Mouse (Mus musculus) midbrain, embryonic 15.5 days (tissue): Measurements from ENCODE around the gene Hist1h2ao. TPM values are rescaled to one million over a fixed set of nuclear protein-coding genes. Genes with fewer than 3 reads are reported as not detected.
"Not testable (repeated sequence)": the region's sequence is repeated elsewhere in the genome, so short reads cannot be mapped to it uniquely, and the experiment has no call there.

Experiments
- ATAC-seq: fragments of 200-750 bp; cut with Nextera tagmentation; replicated peaks from 2 replicates; pipeline ENCODE4 v1.8.0; 2017; ENCODE audit warnings: moderate TSS enrichment
- H3K27ac ChIP-seq: fragments of 300-500 bp; sonication (generic); 2 replicates; pipeline ENCODE4 v1.5.1; 2015; ENCODE audit warnings: mild to moderate bottlenecking, inconsistent platforms
- H3K27me3 ChIP-seq: fragments of 300-500 bp; sonication (generic); replicated peaks from 2 replicates; pipeline ENCODE4 v1.6.1; 2015; ENCODE audit warnings: inconsistent platforms
- H3K36me3 ChIP-seq: fragments of 300-500 bp; sonication (generic); replicated peaks from 2 replicates; pipeline ENCODE4 v1.6.1; 2015; ENCODE audit warnings: inconsistent platforms
- H3K4me1 ChIP-seq: fragments of 300-500 bp; sonication (generic); 2 replicates; pipeline ENCODE4 v1.6.1; 2015; ENCODE audit warnings: inconsistent platforms
- H3K4me2 ChIP-seq: fragments of 300-500 bp; sonication (generic); 2 replicates; pipeline ENCODE4 v1.6.1; 2015; ENCODE audit warnings: inconsistent platforms, mild to moderate bottlenecking, moderate library complexity
- H3K4me3 ChIP-seq: fragments of 300-500 bp; sonication (generic); 2 replicates; pipeline ENCODE4 v1.5.1; 2015; ENCODE audit warnings: mild to moderate bottlenecking, inconsistent platforms
- H3K9ac ChIP-seq: fragments of 300-500 bp; sonication (generic); 2 replicates; pipeline ENCODE4 v1.6.1; 2015; ENCODE audit warnings: mild to moderate bottlenecking, inconsistent platforms
- H3K9me3 ChIP-seq: fragments of 300-500 bp; sonication (generic); 2 replicates; pipeline ENCODE4 v1.6.1; 2016; ENCODE audit warnings: inconsistent platforms
- WGBS: fragments of 180-500 bp; shearing (Covaris S2); methylation state at CpG from one replicate; pipeline ENCODE4 v1.1.7; 2015; ENCODE audit warnings: mixed read lengths; 5-methylcytosine and 5-hydroxymethylcytosine counted together
- polyA plus RNA-seq: library from polyadenylated mRNA; unstranded; fragments of >200 nt; fragmentation: Nextera tagmentation; extraction: Ambion mirVana; gene quantifications from 2 replicates; pipeline ENCODE4 v1.2.1, GENCODE M21; 2015

Hist1h2ao gene
- polyA plus RNA-seq, 1 experiment from 2014 or later = not detected

- under 1% methylated on average over 41 of the region's 63 CpGs for WGBS
- not testable (repeated sequence) for H3K36me3 ChIP-seq, H3K27me3 ChIP-seq, H3K9me3 ChIP-seq
- Histone ChIP-seq H3K27ac (peak within 1 kb of the TSS; percentile 79), H3K4me3 (peak within 1 kb of the TSS; percentile 41), H3K4me1 (peaks cover 29% of the 10 kb centered on the region), H3K9ac (peak within 1 kb of the TSS; percentile 22; the same call in 1 of the 2 replicates), H3K4me2 (peak within 1 kb of the TSS; percentile 69)
- peak; percentile 95 for ATAC-seq
These were observed 23.2 kb upstream of the Hist1h2ao start, which contains the start of the genes Hist1h2an and Hist1h2bp for GRCm38 (mm10) chr13:21786899-21787629. Gene Hist1h2an, minus strand, starts transcription at chr13:21787218. Gene Hist1h2bp, plus strand, starts transcription at chr13:21787461.

- Histone ChIP-seq H3K36me3 (no peaks in the 10 kb centered on the region), H3K9ac (0 out of 2 replicates have a peak overlapping the region, but pooled peaks have one; percentile 2), H3K27me3 (0 out of 2 replicates have a peak, but pooled peaks cover 2% of the 10 kb centered on the region), H3K27ac (peak overlapping the region; percentile 38; the same call in 1 of the 2 replicates), H3K4me2 (peak overlapping the region; percentile 69), H3K4me1 (peaks cover 21% of the 10 kb centered on the region), H3K4me3 (peak overlapping the region; percentile 41), H3K9me3 (no peaks in the 10 kb centered on the region)
- WGBS = 11% methylated on average over 14 of the region's 21 CpGs
- ATAC-seq = no peak; the same call in 1 of the 2 replicates
These were observed 22.3 kb upstream of the Hist1h2ao start for GRCm38 (mm10) chr13:21787760-21788593.

DNA sequence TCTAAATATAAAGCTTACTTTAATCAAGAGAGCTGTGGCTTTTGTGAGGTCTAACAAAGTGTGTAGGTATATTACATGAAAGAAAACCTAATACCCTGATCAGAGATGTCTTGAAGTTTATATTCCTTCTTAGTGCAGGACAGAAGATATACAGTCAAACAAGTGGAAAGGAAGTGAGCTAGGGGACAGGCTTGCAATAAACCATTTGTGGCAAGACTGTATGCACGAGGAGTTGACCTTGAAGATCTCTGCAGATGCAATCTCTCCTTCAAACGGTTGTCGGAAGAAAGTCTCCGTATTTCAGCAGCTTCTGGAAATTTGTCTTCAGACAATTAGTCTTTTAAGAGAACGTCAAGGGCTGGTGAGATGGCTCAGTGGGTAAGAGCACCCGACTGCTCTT is 20.3 kb upstream of the Hist1h2ao start:
- ATAC-seq = no peak

GRCm38 (mm10) chr13:21790601-21791283 is 19.5 kb upstream of the Hist1h2ao start:
- H3K4me1 ChIP-seq = peaks cover 15% of the 10 kb centered on the region
- peak overlapping the region; percentile 28 for H3K4me2 ChIP-seq
- H3K27ac ChIP-seq = no peak overlapping the region
- no peaks in the 10 kb centered on the region for H3K36me3 ChIP-seq
- WGBS = 6% methylated on average over 18 of the region's 18 CpGs
- 0 out of 2 replicates have a peak, but pooled peaks cover 2% of the 10 kb centered on the region for H3K27me3 ChIP-seq
- H3K9ac ChIP-seq = no peak overlapping the region
- ATAC-seq = no peak
- no peaks in the 10 kb centered on the region for H3K9me3 ChIP-seq
- H3K4me3 ChIP-seq = no peak overlapping the region

More for the DNA sequence above, 20.3 kb upstream of the Hist1h2ao start:
- no peak overlapping the region for H3K9ac ChIP-seq
- 57% methylated on average over 6 of the region's 6 CpGs for WGBS
- H3K4me1 ChIP-seq = peaks cover 15% of the 10 kb centered on the region
- no peaks in the 10 kb centered on the region for H3K36me3 ChIP-seq
- no peak overlapping the region for H3K27ac ChIP-seq
- H3K27me3 ChIP-seq = 0 out of 2 replicates have a peak, but pooled peaks cover 2% of the 10 kb centered on the region
- H3K4me3 ChIP-seq = no peak overlapping the region
- no peaks in the 10 kb centered on the region for H3K9me3 ChIP-seq
- no peak overlapping the region for H3K4me2 ChIP-seq

DNA sequence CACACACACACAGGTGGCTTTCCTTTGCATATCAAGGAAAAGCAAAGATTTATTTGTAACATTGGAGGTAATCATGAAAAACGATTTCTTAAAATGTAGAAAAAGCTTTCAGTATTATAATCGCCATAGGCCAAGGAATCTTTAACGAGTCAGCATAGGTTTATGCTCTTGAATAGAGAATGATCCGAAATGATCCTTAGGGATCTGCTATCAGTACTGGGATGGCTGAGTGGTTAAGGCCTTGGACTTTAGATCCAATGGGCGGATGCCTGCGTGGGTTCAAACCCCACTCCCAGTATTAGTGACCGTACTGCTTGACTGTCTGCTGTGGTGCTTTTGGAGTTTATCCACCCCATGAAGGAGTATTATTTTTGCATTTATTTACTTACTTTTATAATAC is 14.7 kb upstream of the Hist1h2ao start:
- H3K36me3 ChIP-seq = no peaks in the 10 kb centered on the region
- no peaks in the 10 kb centered on the region; the same call in 1 of the 2 replicates for H3K4me1 ChIP-seq
- H3K9me3 ChIP-seq = no peaks in the 10 kb centered on the region
- no peak overlapping the region for H3K4me2 ChIP-seq
- WGBS = 91% methylated on average over 7 of the region's 7 CpGs
- no peak overlapping the region for H3K9ac ChIP-seq
- no peak overlapping the region for H3K4me3 ChIP-seq
- H3K27me3 ChIP-seq = 0 out of 2 replicates have a peak, but pooled peaks cover 2% of the 10 kb centered on the region
- ATAC-seq = no peak
- H3K27ac ChIP-seq = no peak overlapping the region

DNA sequence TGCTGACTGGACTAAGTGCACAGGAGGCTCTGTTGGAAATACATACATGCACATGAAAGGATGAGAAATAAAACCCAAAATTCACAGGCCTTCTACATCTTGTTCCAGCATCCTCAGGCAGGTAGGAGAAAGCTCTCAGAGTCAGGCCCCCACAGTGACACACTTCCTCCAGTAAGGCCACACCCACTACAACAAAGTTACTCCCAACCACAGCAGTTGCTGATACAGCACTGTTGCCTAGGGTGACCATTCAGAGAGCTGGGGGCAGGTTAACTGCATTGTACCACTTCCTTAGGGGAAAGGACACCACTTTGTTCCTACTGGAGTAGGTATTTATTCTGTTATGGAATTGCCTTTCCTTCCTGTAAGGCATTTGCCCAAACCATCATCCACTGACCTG is 13.1 kb upstream of the Hist1h2ao start:
- H3K36me3 ChIP-seq, H3K9me3 ChIP-seq, H3K9ac ChIP-seq, H3K4me3 ChIP-seq, ATAC-seq, H3K4me1 ChIP-seq, H3K4me2 ChIP-seq, H3K27ac ChIP-seq, H3K27me3 ChIP-seq: not testable (repeated sequence)

GRCm38 (mm10) chr13:21803058-21803457 is 7.2 kb upstream of the Hist1h2ao start:
- not testable (repeated sequence) for H3K9ac ChIP-seq, H3K9me3 ChIP-seq, H3K27me3 ChIP-seq, H3K27ac ChIP-seq, H3K36me3 ChIP-seq, H3K4me2 ChIP-seq, H3K4me3 ChIP-seq, H3K4me1 ChIP-seq
- WGBS = no CpG with 5 or more reads among the region's 4 CpGs
- peak; percentile 79 for ATAC-seq

- H3K36me3 ChIP-seq, H3K9ac ChIP-seq, H3K27ac ChIP-seq, H3K4me3 ChIP-seq, H3K4me1 ChIP-seq, H3K27me3 ChIP-seq, H3K9me3 ChIP-seq, H3K4me2 ChIP-seq: not testable (repeated sequence)
- WGBS = no CpG with 5 or more reads among the region's 8 CpGs
- ATAC-seq = peak; percentile 37
These were observed 809 bp downstream of the Hist1h2ao start for GRCm38 (mm10) chr13:21811074-21811473.

- Histone ChIP-seq H3K4me3 (peak within 1 kb of the TSS; percentile 15; the same call in 1 of the 2 replicates), H3K4me2 (peak within 1 kb of the TSS; percentile 44)
- not testable (repeated sequence) for H3K27me3 ChIP-seq, H3K27ac ChIP-seq, H3K9ac ChIP-seq, H3K4me1 ChIP-seq, H3K9me3 ChIP-seq, H3K36me3 ChIP-seq
- no CpG with 5 or more reads among the region's 24 CpGs for WGBS
- ATAC-seq = peak; percentile 65
These were observed 1.3 kb downstream of the Hist1h2ao start, which contains the start of gene Hist1h4m for GRCm38 (mm10) chr13:21811539-21811938. Gene Hist1h4m, plus strand, starts transcription at chr13:21811746.

DNA sequence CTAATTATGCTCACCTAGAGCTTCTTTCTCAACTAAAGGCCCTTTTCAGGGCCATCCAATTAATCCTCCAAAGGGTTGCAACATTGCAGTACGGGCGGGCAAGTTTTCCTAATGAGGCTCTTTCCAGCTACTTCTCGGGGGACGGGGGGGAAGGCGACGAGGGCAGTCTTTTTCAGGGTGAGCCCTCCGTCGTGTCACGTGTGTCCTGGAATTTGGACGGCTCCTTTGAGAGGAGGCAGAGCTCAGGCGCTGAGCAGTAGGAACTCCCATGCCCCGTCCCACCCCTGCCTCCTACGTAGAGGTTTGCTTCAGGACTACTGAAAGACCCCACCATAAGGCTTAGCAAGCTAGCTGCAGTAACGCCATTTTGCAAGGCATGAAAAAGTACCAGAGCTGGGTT is 1.8 kb downstream of the Hist1h2ao start:
- WGBS = 0% methylated on average over 14 of the region's 14 CpGs
- peak; percentile 38; the same call in 1 of the 2 replicates for ATAC-seq
- not testable (repeated sequence) for H3K4me1 ChIP-seq, H3K27me3 ChIP-seq, H3K27ac ChIP-seq, H3K9me3 ChIP-seq, H3K9ac ChIP-seq, H3K36me3 ChIP-seq
- H3K4me3 ChIP-seq = peak overlapping the region; percentile 15; the same call in 1 of the 2 replicates
- peak overlapping the region; percentile 44 for H3K4me2 ChIP-seq

DNA sequence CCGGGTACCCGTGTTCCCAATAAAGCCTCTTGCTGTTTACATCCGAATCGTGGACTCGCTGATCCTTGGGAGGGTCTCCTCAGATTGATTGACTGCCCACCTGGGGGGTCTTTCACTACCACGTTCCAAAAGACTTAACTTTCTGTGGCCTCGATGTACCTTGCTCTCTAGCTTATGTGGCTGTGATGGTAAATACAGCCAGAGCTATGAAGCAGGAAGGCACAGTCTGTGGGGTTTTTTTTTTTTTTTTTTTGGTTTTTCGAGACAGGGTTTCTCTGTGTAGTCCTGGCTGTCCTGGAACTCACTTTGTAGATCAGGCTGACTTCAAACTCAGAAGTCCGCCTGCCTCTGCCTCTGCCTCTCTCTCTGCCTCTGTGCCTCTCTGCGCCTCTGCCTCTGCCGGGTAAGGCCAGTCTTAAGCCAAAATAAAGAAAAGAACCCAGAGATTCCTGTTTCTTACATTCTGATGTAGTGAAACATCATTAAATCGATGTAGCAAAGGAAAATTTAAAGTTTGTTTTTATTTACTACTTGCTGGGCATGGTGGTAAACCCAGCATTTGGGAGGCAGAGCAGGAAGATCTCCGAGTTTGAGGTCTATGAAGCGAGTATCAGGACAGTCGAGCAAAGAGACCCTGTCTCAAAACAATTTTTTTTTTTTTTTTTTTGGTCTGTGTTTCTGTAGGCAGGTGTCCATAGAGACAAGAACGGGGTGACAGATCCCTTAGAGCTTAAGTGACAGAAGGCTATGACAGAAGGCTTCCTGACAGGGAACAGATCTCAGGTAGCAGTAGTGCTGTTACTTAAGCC is 10.0 kb downstream of the Hist1h2ao start:
- H3K4me2 ChIP-seq, H3K36me3 ChIP-seq, H3K4me3 ChIP-seq, H3K9ac ChIP-seq, H3K9me3 ChIP-seq, H3K27me3 ChIP-seq, H3K4me1 ChIP-seq, H3K27ac ChIP-seq, ATAC-seq: not testable (repeated sequence)
- WGBS = 61% methylated on average over 7 of the region's 16 CpGs
